Mouse (Mus musculus): ENCODE data around the gene Tnnt1. TPM values are rescaled to one million over a fixed set of nuclear protein-coding genes. Genes with fewer than 3 reads are reported as not detected.
A peak's percentile ranks its signal among the peaks of the same experiment; 100 is the strongest.

The Tnnt1 gene
- polyA plus RNA-seq, 1 experiment from 2014 or later, result 72.7 TPM

DNA sequence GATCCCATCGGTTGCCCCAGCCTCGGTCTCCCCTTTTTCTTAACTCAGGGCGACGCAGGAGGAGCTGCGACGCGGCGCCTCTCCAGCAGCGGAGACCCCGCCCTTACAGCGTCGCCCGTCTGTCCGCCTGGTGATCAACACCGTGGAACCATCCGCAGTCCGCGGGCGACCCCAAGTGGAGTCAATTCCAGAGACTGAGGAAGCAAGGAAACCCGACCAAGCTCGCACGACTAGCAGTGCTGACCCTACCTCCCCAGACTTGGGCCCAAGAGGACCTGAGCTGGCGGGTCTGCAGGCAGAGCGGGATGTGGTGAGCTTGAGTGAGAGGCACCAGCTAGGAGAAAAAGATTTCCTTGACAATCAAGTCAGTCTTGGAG is 45.0 kb downstream of the Tnnt1 start:
- H3K9me3 ChIP-seq (ENCODE audit: control insufficient read depth, low read length), result no peaks in the 10 kb centered on the region
- H3K4me2 ChIP-seq (ENCODE audit: low read depth), result peak overlapping the region; percentile 54
- H3K36me3 ChIP-seq (ENCODE audit: control insufficient read depth, insufficient read depth, low read length), result no peaks in the 10 kb centered on the region
- H3K9ac ChIP-seq (ENCODE audit: low read length), result peak overlapping the region; percentile 33; the same call in 1 of the 2 replicates
- peaks cover 44% of the 10 kb centered on the region for H3K27me3 ChIP-seq (ENCODE audit: control insufficient read depth, insufficient read depth, low read length)
- ATAC-seq (ENCODE audit: insufficient read depth, low FRiP score, low TSS enrichment) (peak; percentile 85), DNase-seq (ENCODE audit: low spot score) (peak; percentile 82)
- under 1% methylated on average over 24 of the region's 24 CpGs for WGBS
- H3K4me3 ChIP-seq (ENCODE audit: low read depth, low read length), result peak overlapping the region; percentile 33
- no peak overlapping the region for H3K27ac ChIP-seq (ENCODE audit: low read depth, low read length)
- no peaks in the 10 kb centered on the region; the same call in 1 of the 2 replicates for H3K4me1 ChIP-seq (ENCODE audit: control insufficient read depth, insufficient read depth, low read length)

DNA sequence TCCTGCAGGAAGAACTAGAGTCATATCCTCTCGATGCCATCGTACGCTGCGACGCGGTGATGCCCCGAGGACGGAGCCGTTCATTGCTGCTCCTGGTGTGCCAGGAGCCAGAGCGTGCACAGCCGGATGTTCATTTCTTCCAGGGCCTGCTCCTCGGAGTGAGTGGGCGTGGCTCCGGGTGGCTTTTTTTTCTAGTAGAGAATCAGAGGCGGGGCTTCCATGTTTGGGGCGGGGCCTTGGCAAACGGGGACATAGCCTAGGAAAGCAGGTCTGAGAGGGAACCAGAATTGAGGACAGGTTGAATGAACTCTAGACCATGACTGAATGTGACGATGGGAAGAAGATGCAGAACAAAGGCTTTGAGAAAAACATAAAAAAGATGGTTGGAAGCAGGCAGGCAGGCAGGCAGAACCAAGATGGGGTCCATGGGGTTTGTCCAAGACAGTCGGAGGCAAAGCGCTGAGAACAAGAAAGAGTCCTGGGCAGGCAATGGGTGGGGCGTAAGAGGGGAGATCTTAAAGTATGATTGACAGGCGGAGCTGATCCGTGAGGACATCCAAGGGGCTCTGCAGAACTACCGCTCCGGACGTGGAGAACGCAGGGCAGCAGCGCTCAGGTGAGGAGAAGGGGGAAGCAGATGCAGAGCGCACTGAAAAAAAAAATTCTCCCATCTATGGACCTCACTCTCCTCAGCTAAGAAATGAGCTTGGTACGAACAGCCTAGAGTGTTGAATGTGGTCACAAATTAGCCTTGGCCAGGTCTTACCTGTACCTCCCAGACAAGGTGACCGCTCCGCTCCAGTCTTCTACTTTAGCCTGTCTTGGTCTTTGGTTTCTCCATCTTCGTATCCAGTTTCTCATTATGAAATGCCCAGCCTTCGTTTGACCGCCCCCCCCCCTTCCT is 45.7 kb downstream of the Tnnt1 start:
- H3K27ac ChIP-seq (ENCODE audit: low read depth, low read length), result no peak overlapping the region
- H3K36me3 ChIP-seq (ENCODE audit: control insufficient read depth, insufficient read depth, low read length), result no peaks in the 10 kb centered on the region
- H3K4me2 ChIP-seq (ENCODE audit: low read depth), result peak overlapping the region; percentile 54
- peaks cover 44% of the 10 kb centered on the region for H3K27me3 ChIP-seq (ENCODE audit: control insufficient read depth, insufficient read depth, low read length)
- no peaks in the 10 kb centered on the region for H3K9me3 ChIP-seq (ENCODE audit: control insufficient read depth, low read length)
- peak; percentile 76 for DNase-seq (ENCODE audit: low spot score)
- 3% methylated on average over 35 of the region's 35 CpGs for WGBS
- peak; percentile 63 for ATAC-seq (ENCODE audit: insufficient read depth, low FRiP score, low TSS enrichment)
- H3K4me1 ChIP-seq (ENCODE audit: control insufficient read depth, insufficient read depth, low read length), result no peaks in the 10 kb centered on the region; the same call in 1 of the 2 replicates
- H3K9ac ChIP-seq (ENCODE audit: low read length), result peak overlapping the region; percentile 33; the same call in 1 of the 2 replicates
- peak overlapping the region; percentile 33 for H3K4me3 ChIP-seq (ENCODE audit: low read depth, low read length)

DNA sequence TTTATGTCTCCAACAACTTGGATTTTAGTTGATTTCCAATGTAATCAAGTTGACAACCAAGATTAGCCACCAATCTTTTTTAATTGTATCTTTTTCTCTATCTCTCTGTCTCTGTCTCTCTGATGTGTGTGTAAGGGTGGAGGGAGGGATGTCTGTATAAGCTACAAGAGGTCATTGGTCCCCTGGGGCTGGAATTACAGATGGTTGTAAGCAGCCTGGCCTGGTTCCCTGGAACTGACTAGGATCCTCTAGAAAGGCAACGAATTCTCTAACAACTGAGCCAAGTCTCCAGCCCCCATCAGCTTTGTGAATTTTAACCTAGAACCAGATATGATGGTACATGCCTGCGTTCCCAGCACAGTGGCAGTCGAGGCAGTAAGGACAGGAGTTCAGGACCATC is 48.4 kb downstream of the Tnnt1 start:
- Histone ChIP-seq H3K9ac (ENCODE audit: low read length) (no peak overlapping the region), H3K4me2 (ENCODE audit: low read depth) (no peak overlapping the region), H3K36me3 (ENCODE audit: control insufficient read depth, insufficient read depth, low read length) (no peaks in the 10 kb centered on the region), H3K27me3 (ENCODE audit: control insufficient read depth, insufficient read depth, low read length) (peaks cover 27% of the 10 kb centered on the region), H3K4me3 (ENCODE audit: low read depth, low read length) (no peak overlapping the region), H3K9me3 (ENCODE audit: control insufficient read depth, low read length) (no peaks in the 10 kb centered on the region), H3K27ac (ENCODE audit: low read depth, low read length) (no peak overlapping the region), H3K4me1 (ENCODE audit: control insufficient read depth, insufficient read depth, low read length) (no peaks in the 10 kb centered on the region; the same call in 1 of the 2 replicates)
- ATAC-seq (ENCODE audit: insufficient read depth, low FRiP score, low TSS enrichment), result no peak
- no peak for DNase-seq (ENCODE audit: low spot score)
- WGBS, result 74% methylated on average over 3 of the region's 3 CpGs

DNA sequence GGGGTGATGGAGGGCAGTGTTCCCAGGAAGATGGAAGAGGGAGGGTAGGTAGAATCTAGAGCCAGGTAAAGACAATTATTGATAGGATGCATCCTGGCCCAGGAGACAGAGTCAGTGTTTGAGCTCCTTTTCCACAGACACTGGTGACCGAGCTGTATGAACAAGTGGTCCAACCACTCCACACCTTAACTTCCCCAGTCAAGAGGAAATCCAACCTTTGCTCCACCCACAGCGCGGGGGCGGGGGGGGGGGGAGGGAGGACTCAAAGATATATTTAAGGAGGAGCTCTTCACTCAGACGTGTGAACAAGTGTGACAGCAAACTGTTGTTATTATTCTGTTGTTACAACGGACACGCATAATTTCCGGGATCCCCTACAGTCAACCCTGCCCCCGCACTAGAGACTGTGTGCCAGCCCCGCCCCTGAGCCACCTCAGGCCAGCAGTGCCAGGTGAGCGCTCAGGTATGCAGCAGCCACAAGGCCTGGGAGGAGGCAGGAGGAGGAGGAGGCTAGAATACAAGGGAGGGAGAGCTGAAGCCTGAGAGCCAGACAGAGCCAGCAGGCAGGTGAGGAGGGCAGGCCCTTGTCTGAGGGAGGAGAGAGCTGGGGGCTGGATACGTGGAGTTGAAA is 51.9 kb downstream of the Tnnt1 start:
- Histone ChIP-seq H3K27ac (ENCODE audit: low read depth, low read length) (no peak overlapping the region), H3K4me1 (ENCODE audit: control insufficient read depth, insufficient read depth, low read length) (no peaks in the 10 kb centered on the region), H3K9me3 (ENCODE audit: control insufficient read depth, low read length) (no peaks in the 10 kb centered on the region), H3K27me3 (ENCODE audit: control insufficient read depth, insufficient read depth, low read length) (peaks cover under 1% of the 10 kb centered on the region; the same call in 1 of the 2 replicates), H3K4me2 (ENCODE audit: low read depth) (no peak overlapping the region), H3K9ac (ENCODE audit: low read length) (no peak overlapping the region), H3K36me3 (ENCODE audit: control insufficient read depth, insufficient read depth, low read length) (no peaks in the 10 kb centered on the region), H3K4me3 (ENCODE audit: low read depth, low read length) (no peak overlapping the region)
- 10% methylated on average over 12 of the region's 12 CpGs for WGBS
- ATAC-seq (ENCODE audit: insufficient read depth, low FRiP score, low TSS enrichment) (no peak), DNase-seq (ENCODE audit: low spot score) (no peak)

DNA sequence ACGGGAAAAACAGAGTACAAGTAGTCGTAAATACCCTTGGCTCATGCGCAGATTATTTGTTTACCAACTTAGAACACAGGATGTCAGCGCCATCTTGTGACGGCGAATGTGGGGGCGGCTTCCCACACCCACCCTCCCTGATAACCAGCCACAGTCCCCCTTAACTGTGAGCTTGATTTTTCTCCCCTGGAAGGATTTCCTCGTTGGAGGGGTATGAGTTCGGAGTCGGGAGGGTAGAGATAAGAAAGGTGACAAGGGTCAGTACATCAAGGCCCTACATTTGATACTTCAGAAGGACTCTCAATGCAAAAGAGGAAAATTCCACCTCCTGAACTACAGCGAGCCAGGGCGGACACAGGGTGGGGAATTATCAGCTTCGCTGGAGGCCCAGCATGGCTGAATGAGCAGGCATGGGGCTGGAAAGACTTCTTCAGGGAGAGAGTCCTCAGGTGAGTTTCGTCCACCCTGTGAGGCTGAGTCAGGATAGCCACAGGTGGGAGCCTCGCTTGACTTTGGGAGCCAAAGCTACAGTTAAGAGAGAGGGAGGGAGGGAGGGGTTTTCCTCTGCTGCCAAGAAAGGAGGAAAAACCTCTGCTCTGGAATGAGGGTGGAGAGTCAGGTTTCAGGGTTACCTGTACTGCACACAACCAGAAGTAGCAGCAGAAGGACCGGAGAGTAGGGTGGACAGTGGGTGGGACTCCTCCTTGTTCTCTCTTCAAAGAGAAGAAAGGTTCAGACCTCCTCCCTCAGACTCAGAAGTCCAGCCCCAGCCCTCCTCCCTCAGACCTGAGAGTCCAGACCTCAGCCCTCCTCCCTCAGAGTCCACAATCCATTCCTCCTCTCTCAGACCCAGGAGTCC is 55.4 kb downstream of the Tnnt1 start, which contains the start of gene Eps8l1:
Gene Eps8l1, plus strand, starts transcription at position 99 of the 859 bp plus-strand sequence.
- DNase-seq (ENCODE audit: low spot score) (no peak), ATAC-seq (ENCODE audit: insufficient read depth, low FRiP score, low TSS enrichment) (no peak)
- 71% methylated on average over 13 of the region's 16 CpGs for WGBS
- Histone ChIP-seq H3K4me3 (ENCODE audit: low read depth, low read length) (no peak within 1 kb of the TSS), H3K9ac (ENCODE audit: low read length) (no peak within 1 kb of the TSS), H3K27ac (ENCODE audit: low read depth, low read length) (no peak within 1 kb of the TSS), H3K27me3 (ENCODE audit: control insufficient read depth, insufficient read depth, low read length) (no peaks in the 10 kb centered on the region), H3K9me3 (ENCODE audit: control insufficient read depth, low read length) (no peaks in the 10 kb centered on the region), H3K36me3 (ENCODE audit: control insufficient read depth, insufficient read depth, low read length) (no peaks in the 10 kb centered on the region), H3K4me1 (ENCODE audit: control insufficient read depth, insufficient read depth, low read length) (no peaks in the 10 kb centered on the region), H3K4me2 (ENCODE audit: low read depth) (peak within 1 kb of the TSS; percentile 22; the same call in 1 of the 2 replicates)

Other genes starting within 250 kb of the Tnnt1 start
- not detected in 2 replicates for gene Ncr1, start 178.7 kb downstream of the Tnnt1 start, polyA plus RNA-seq (2014; fragmentation: Nextera tagmentation; extraction: Ambion mirVana)
- 0.93 and 0.97 TPM in 2 replicates for gene Gp6, start 118.6 kb downstream of the Tnnt1 start, polyA plus RNA-seq (2014; fragmentation: Nextera tagmentation; extraction: Ambion mirVana)
- gene Rdh13, start 70.7 kb downstream of the Tnnt1 start, polyA plus RNA-seq (2014; fragmentation: Nextera tagmentation; extraction: Ambion mirVana), result 32.2 and 32.6 TPM in 2 replicates
- 4.6 and 4.7 TPM in 2 replicates for gene Eps8l1, start 55.7 kb downstream of the Tnnt1 start, polyA plus RNA-seq (2014; fragmentation: Nextera tagmentation; extraction: Ambion mirVana)
- gene Ppp1r12c, start 14.7 kb downstream of the Tnnt1 start, polyA plus RNA-seq (2014; fragmentation: Nextera tagmentation; extraction: Ambion mirVana), result 41.1 and 43.3 TPM in 2 replicates
- 2.1 and 3.5 TPM in 2 replicates for gene Tnni3, start 7.8 kb upstream of the Tnnt1 start, polyA plus RNA-seq (2014; fragmentation: Nextera tagmentation; extraction: Ambion mirVana)
- 0.93 and 0.95 TPM in 2 replicates for gene Dnaaf3, start 16.1 kb upstream of the Tnnt1 start, polyA plus RNA-seq (2014; fragmentation: Nextera tagmentation; extraction: Ambion mirVana)
- 9.0 and 10.8 TPM in 2 replicates for gene Syt5, start 31.2 kb upstream of the Tnnt1 start, polyA plus RNA-seq (2014; fragmentation: Nextera tagmentation; extraction: Ambion mirVana)
- gene Ptprh, start 87.7 kb upstream of the Tnnt1 start, polyA plus RNA-seq (2014; fragmentation: Nextera tagmentation; extraction: Ambion mirVana), result not detected in 2 replicates
- 1.5 and 2.1 TPM in 2 replicates for gene Tmem86b, start 115.0 kb upstream of the Tnnt1 start, polyA plus RNA-seq (2014; fragmentation: Nextera tagmentation; extraction: Ambion mirVana)
- 6.0 and 6.7 TPM in 2 replicates for gene Ppp6r1, start 142.6 kb upstream of the Tnnt1 start, polyA plus RNA-seq (2014; fragmentation: Nextera tagmentation; extraction: Ambion mirVana)
- 108 and 120 TPM in 2 replicates for gene Hspbp1, start 168.7 kb upstream of the Tnnt1 start, polyA plus RNA-seq (2014; fragmentation: Nextera tagmentation; extraction: Ambion mirVana)
- gene Brsk1, start 174.2 kb upstream of the Tnnt1 start, polyA plus RNA-seq (2014; fragmentation: Nextera tagmentation; extraction: Ambion mirVana), result 2.7 and 3.4 TPM in 2 replicates
- gene Tmem150b, start 208.9 kb upstream of the Tnnt1 start, polyA plus RNA-seq (2014; fragmentation: Nextera tagmentation; extraction: Ambion mirVana), result 0.17 TPM in 1 of 2 replicates, not detected in the other
- gene Kmt5c, start 223.7 kb upstream of the Tnnt1 start, polyA plus RNA-seq (2014; fragmentation: Nextera tagmentation; extraction: Ambion mirVana), result 80.6 and 87.0 TPM in 2 replicates
- 23.0 and 27.0 TPM in 2 replicates for gene Cox6b2, start 236.7 kb upstream of the Tnnt1 start, polyA plus RNA-seq (2014; fragmentation: Nextera tagmentation; extraction: Ambion mirVana)